Mouse (Mus musculus): ENCODE measurements around the gene Rnf145. TPM values are rescaled to one million over a fixed set of nuclear protein-coding genes. Genes with fewer than 3 reads are reported as not detected.

Rnf145 gene
- polyA plus RNA-seq, 2 experiments, result 45.8 to 49.0 TPM

- Histone ChIP-seq H3K27ac (no peak overlapping the region), H3K27me3 (ENCODE audit: control insufficient read depth, insufficient read depth, low read length) (no peaks in the 10 kb centered on the region), H3K36me3 (replicated peaks; ENCODE audit: control insufficient read depth, insufficient read depth, low read depth) (peaks cover 84% of the 10 kb centered on the region), H3K9ac (replicated peaks) (no peak overlapping the region), H3K4me3 (ENCODE audit: insufficient read depth in 1 of 2, low read depth in 2 of 2, low read length in 2 of 2) (no peak overlapping the region), H3K9me3 (ENCODE audit: control insufficient read depth, low read length) (no peaks in the 10 kb centered on the region), H3K4me2 (ENCODE audit: low read depth) (no peak overlapping the region), H3K4me1 (replicated peaks; ENCODE audit: control insufficient read depth in 2 of 2, insufficient read depth in 2 of 2, low read length in 1 of 2) (peaks cover 0 to 3% of the 10 kb centered on the region in 2 experiments; a peak in 1 of 4 replicates)
- ATAC-seq (ENCODE audit: insufficient read depth) (no peak), DNase-seq (ENCODE audit: low read depth in 3 of 3, low spot score in 3 of 3) (no peak)
- TF ChIP-seq EP300 (IDR thresholded peaks at IDR 0.05; ENCODE audit: low read depth) (no peak), CTCF (IDR thresholded peaks at IDR 0.05; ENCODE audit: low read depth) (no peak)
- WGBS (ENCODE audit: insufficient replicate concordance), result 88% methylated on average over 10 of the region's 10 CpGs
Observed at GRCm38 (mm10) chr11:44539291-44539930, 20.6 kb downstream of the Rnf145 start.

DNA sequence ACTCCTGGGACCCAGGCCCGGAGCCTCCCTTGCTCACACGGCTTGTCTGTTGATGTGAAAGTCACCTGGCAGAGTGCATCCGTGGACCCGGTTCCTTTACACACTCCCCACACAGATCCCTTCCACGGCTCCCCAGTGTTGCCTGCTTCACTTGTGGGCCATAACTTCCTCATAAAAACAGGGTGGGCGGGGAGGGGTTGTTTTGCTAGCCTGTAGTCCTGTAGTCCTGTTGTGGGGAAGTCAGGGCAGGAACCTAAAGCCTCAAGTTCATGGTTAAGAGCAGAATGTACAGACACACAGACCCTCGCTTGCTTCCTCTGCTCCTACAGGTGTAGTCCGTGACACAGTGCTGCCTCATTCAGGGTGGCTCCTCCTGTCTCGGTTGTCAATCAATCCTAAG lies 21.5 kb downstream of the Rnf145 start:
- Histone ChIP-seq H3K4me1 (replicated peaks; ENCODE audit: control insufficient read depth in 2 of 2, insufficient read depth in 2 of 2, low read length in 1 of 2) (peaks cover 0 to 3% of the 10 kb centered on the region in 2 experiments; a peak in 1 of 4 replicates), H3K9ac (replicated peaks) (no peak overlapping the region), H3K9me3 (ENCODE audit: control insufficient read depth, low read length) (no peaks in the 10 kb centered on the region), H3K4me2 (ENCODE audit: low read depth) (no peak overlapping the region), H3K4me3 (ENCODE audit: insufficient read depth in 1 of 2, low read depth in 2 of 2, low read length in 2 of 2) (no peak overlapping the region), H3K27me3 (ENCODE audit: control insufficient read depth, insufficient read depth, low read length) (no peaks in the 10 kb centered on the region), H3K36me3 (replicated peaks; ENCODE audit: control insufficient read depth, insufficient read depth, low read depth) (peaks cover 84% of the 10 kb centered on the region), H3K27ac (no peak overlapping the region)
- DNase-seq (ENCODE audit: low read depth in 3 of 3, low spot score in 3 of 3) (no peak), ATAC-seq (ENCODE audit: insufficient read depth) (no peak)
- TF ChIP-seq EP300 (IDR thresholded peaks at IDR 0.05; ENCODE audit: low read depth) (no peak), CTCF (IDR thresholded peaks at IDR 0.05; ENCODE audit: low read depth) (no peak)
- 61% methylated on average over 9 of the region's 9 CpGs for WGBS (ENCODE audit: insufficient replicate concordance)

DNA sequence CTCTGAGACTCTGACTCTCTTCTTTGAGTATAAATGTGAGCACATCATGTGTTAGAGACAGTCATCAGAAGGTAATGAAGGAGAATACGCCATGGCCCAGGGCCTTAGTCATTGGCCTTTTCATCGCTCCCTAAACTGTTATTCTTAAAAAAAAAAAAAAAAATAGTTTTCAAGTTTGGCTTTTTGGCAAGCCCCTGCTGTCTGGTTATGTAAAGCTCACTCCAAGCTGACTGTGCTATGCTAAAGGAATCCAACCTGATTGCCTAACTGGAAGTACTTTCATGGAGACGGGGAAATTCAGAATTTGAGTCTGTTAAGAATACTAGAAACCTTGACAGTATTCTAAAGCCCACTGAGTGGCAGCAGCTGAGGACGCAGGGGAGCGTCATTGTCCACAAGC lies 22.5 kb downstream of the Rnf145 start:
- WGBS (ENCODE audit: insufficient replicate concordance), result 95% methylated on average over 5 of the region's 5 CpGs

GRCm38 (mm10) chr11:44541813-44542212 lies 23.0 kb downstream of the Rnf145 start:
- no peaks in the 10 kb centered on the region for H3K9me3 ChIP-seq (ENCODE audit: control insufficient read depth, low read length)
- peaks cover 0 to 3% of the 10 kb centered on the region in 2 experiments; a peak in 1 of 4 replicates for H3K4me1 ChIP-seq (replicated peaks; ENCODE audit: control insufficient read depth in 2 of 2, insufficient read depth in 2 of 2, low read length in 1 of 2)
- H3K27ac ChIP-seq, result no peak overlapping the region
- ATAC-seq (ENCODE audit: insufficient read depth), result no peak
- WGBS (ENCODE audit: insufficient replicate concordance), result 82% methylated on average over 4 of the region's 4 CpGs
- no peak overlapping the region for H3K4me2 ChIP-seq (ENCODE audit: low read depth)
- H3K27me3 ChIP-seq (ENCODE audit: control insufficient read depth, insufficient read depth, low read length), result no peaks in the 10 kb centered on the region
- no peak overlapping the region for H3K9ac ChIP-seq (replicated peaks)
- TF ChIP-seq EP300 (IDR thresholded peaks at IDR 0.05; ENCODE audit: low read depth) (no peak), CTCF (IDR thresholded peaks at IDR 0.05; ENCODE audit: low read depth) (peak; percentile 50)
- H3K36me3 ChIP-seq (replicated peaks; ENCODE audit: control insufficient read depth, insufficient read depth, low read depth), result peaks cover 84% of the 10 kb centered on the region
- no peak overlapping the region for H3K4me3 ChIP-seq (ENCODE audit: insufficient read depth in 1 of 2, low read depth in 2 of 2, low read length in 2 of 2)
- no peak for DNase-seq (ENCODE audit: low read depth in 3 of 3, low spot score in 3 of 3)

More for the DNA sequence above, 22.5 kb downstream of the Rnf145 start:
- peaks cover 82% of the 10 kb centered on the region for H3K36me3 ChIP-seq (replicated peaks; ENCODE audit: control insufficient read depth, insufficient read depth, low read depth)
- H3K27ac ChIP-seq, result no peak overlapping the region
- no peak overlapping the region for H3K4me2 ChIP-seq (ENCODE audit: low read depth)
- no peak for ATAC-seq (ENCODE audit: insufficient read depth)
- DNase-seq (ENCODE audit: low read depth in 3 of 3, low spot score in 3 of 3), result no peak
- no peaks in the 10 kb centered on the region for H3K9me3 ChIP-seq (ENCODE audit: control insufficient read depth, low read length)
- H3K9ac ChIP-seq (replicated peaks), result no peak overlapping the region
- H3K27me3 ChIP-seq (ENCODE audit: control insufficient read depth, insufficient read depth, low read length), result no peaks in the 10 kb centered on the region
- no peak overlapping the region for H3K4me3 ChIP-seq (ENCODE audit: insufficient read depth in 1 of 2, low read depth in 2 of 2, low read length in 2 of 2)
- peaks cover 0 to 3% of the 10 kb centered on the region in 2 experiments; a peak in 1 of 4 replicates for H3K4me1 ChIP-seq (replicated peaks; ENCODE audit: control insufficient read depth in 2 of 2, insufficient read depth in 2 of 2, low read length in 1 of 2)
- no peak for TF ChIP-seq EP300 (IDR thresholded peaks at IDR 0.05; ENCODE audit: low read depth)
- TF ChIP-seq CTCF (IDR thresholded peaks at IDR 0.05; ENCODE audit: low read depth), result no peak

DNA sequence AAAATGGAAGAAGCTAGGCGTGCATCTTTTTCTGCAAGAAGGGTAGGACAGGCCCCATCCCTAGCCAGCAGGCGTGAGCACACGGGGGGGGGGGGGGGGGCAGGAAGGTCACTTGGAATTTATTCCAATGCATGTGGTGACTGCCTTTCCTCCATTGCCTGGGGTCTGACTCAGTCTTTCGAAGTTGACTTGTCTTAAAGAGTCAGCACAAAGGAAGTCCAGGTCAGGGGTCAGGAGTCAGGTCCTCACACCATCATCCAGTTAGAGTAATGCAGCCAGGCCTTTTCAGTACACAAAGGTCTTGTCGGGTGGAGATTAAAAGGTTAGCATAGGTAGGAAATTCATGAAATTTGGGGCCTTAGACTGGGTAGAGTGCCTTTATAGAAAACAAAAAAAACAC lies 24.8 kb downstream of the Rnf145 start:
- no peak for ATAC-seq (ENCODE audit: insufficient read depth)
- H3K4me3 ChIP-seq (ENCODE audit: insufficient read depth in 1 of 2, low read depth in 2 of 2, low read length in 2 of 2), result no peak overlapping the region
- no peaks in the 10 kb centered on the region for H3K4me1 ChIP-seq (replicated peaks; ENCODE audit: control insufficient read depth in 2 of 2, insufficient read depth in 2 of 2, low read length in 1 of 2)
- no peak overlapping the region for H3K27ac ChIP-seq
- no peak overlapping the region for H3K4me2 ChIP-seq (ENCODE audit: low read depth)
- WGBS (ENCODE audit: insufficient replicate concordance), result 76% methylated on average over 5 of the region's 5 CpGs
- H3K27me3 ChIP-seq (ENCODE audit: control insufficient read depth, insufficient read depth, low read length), result no peaks in the 10 kb centered on the region
- H3K9ac ChIP-seq (replicated peaks), result no peak overlapping the region
- no peak for DNase-seq (ENCODE audit: low read depth in 3 of 3, low spot score in 3 of 3)
- no peak for TF ChIP-seq CTCF (IDR thresholded peaks at IDR 0.05; ENCODE audit: low read depth)
- TF ChIP-seq EP300 (IDR thresholded peaks at IDR 0.05; ENCODE audit: low read depth), result no peak
- no peaks in the 10 kb centered on the region for H3K9me3 ChIP-seq (ENCODE audit: control insufficient read depth, low read length)
- H3K36me3 ChIP-seq (replicated peaks; ENCODE audit: control insufficient read depth, insufficient read depth, low read depth), result peaks cover 83% of the 10 kb centered on the region

Data from liver, embryonic 14.5 days (tissue).